Mouse (Mus musculus) heart, postnatal 10 days (tissue): Measurements from ENCODE around the gene Lig1. TPM values are rescaled to one million over a fixed set of nuclear protein-coding genes. Genes with fewer than 3 reads are reported as not detected.
A peak's percentile ranks its signal among the peaks of the same experiment; 100 is the strongest.

Source experiments
- DNase-seq, 2 experiments: peaks; one replicate each; pipeline ENCODE4 v3.0.0; 2021
- intact Hi-C: fragments of 180-260 bp; cut with DNase I; formaldehyde crosslinking; loops from one replicate; pipeline ENCODE4 v1.15.1; 2025
- total RNA-seq, 2 experiments: library from RNA; stranded (reverse); gene quantifications; 2 replicates each; pipeline ENCODE4 v1.2.3; 2021

Gene Lig1
- 10 to 100 TPM; 14.4 to 16.0 TPM for total RNA-seq

- intact Hi-C loops = loop anchor here (5.0 to 10.0 kb wide), 2 partner anchors 225 to 392 kb away; partner anchors contain the start of genes Mzf1 and Zfp128
- DNase-seq = no peak
These were observed at the start of gene Lig1 for GRCm38 (mm10) chr7:13277081-13277480. Gene Lig1 (plus strand): TSS chr7:13277283.

- DNase-seq = peak; percentile 12 to 19
- intact Hi-C loops = no loop called here
These were observed 16.1 kb upstream of the Lig1 start for GRCm38 (mm10) chr7:13260746-13261700.

- DNase-seq = no peak
- intact Hi-C loops = no loop called here
These were observed 13.2 kb upstream of the Lig1 start for GRCm38 (mm10) chr7:13263851-13264250.

GRCm38 (mm10) chr7:13264396-13264795, 12.7 kb upstream of the Lig1 start:
- intact Hi-C loops = no loop called here
- no peak for DNase-seq

GRCm38 (mm10) chr7:13268749-13269260, 8.3 kb upstream of the Lig1 start:
- intact Hi-C loops = no loop called here
- no peak for DNase-seq

GRCm38 (mm10) chr7:13269394-13269793, 7.7 kb upstream of the Lig1 start:
- intact Hi-C loops = no loop called here
- no peak for DNase-seq

GRCm38 (mm10) chr7:13271704-13272103, 5.4 kb upstream of the Lig1 start:
- intact Hi-C loops = loop anchor here (10.0 kb wide), 1 partner anchor 387 kb away; the partner anchor contains the start of gene Zfp128
- DNase-seq = no peak

GRCm38 (mm10) chr7:13277833-13278232, 750 bp downstream of the Lig1 start:
- no peak for DNase-seq
- intact Hi-C loops = loop anchor here (5.0 to 10.0 kb wide), 2 partner anchors 226 to 393 kb away; partner anchors contain the start of genes Mzf1 and Zfp128

GRCm38 (mm10) chr7:13278308-13278891, 1.3 kb downstream of the Lig1 start, which contains the start of gene Zswim9:
Gene Zswim9 (minus strand): TSS chr7:13278721.
- DNase-seq = peak; percentile 95 to 96
- intact Hi-C loops = loop anchor here (5.0 to 10.0 kb wide), 2 partner anchors 226 to 394 kb away; partner anchors contain the start of genes Mzf1 and Zfp128

GRCm38 (mm10) chr7:13278957-13279356, 1.9 kb downstream of the Lig1 start:
- intact Hi-C loops = loop anchor here (5.0 to 10.0 kb wide), 2 partner anchors 227 to 394 kb away; partner anchors contain the start of genes Mzf1 and Zfp128
- DNase-seq = peak; percentile 11 to 12

- DNase-seq = peak; percentile 10 to 16
- intact Hi-C loops = loop anchor here (1.0 to 5.0 kb wide), 2 partner anchors 223 to 1029 kb away; no protein-coding TSS in a partner anchor
These were observed 11.5 kb downstream of the Lig1 start for GRCm38 (mm10) chr7:13288621-13289020.

GRCm38 (mm10) chr7:13290041-13290675, 13.1 kb downstream of the Lig1 start:
- intact Hi-C loops = no loop called here
- no peak for DNase-seq

- intact Hi-C loops = no loop called here
- DNase-seq = no peak
These were observed 14.3 kb downstream of the Lig1 start for GRCm38 (mm10) chr7:13291370-13291769.

- intact Hi-C loops = no loop called here
- DNase-seq = peak; percentile 28 to 29
These were observed 17.1 kb downstream of the Lig1 start for GRCm38 (mm10) chr7:13293878-13294855.

- DNase-seq = no peak
- intact Hi-C loops = no loop called here
These were observed 18.2 kb downstream of the Lig1 start for GRCm38 (mm10) chr7:13295256-13295655.

GRCm38 (mm10) chr7:13297636-13298035, 20.6 kb downstream of the Lig1 start:
- intact Hi-C loops = no loop called here

GRCm38 (mm10) chr7:13298821-13299220, 21.7 kb downstream of the Lig1 start:
- DNase-seq = no peak
- intact Hi-C loops = no loop called here

More at GRCm38 (mm10) chr7:13297636-13298035, 20.6 kb downstream of the Lig1 start:
- DNase-seq = no peak

GRCm38 (mm10) chr7:13301643-13302042, 24.6 kb downstream of the Lig1 start:
- no peak for DNase-seq
- intact Hi-C loops = no loop called here

GRCm38 (mm10) chr7:13302780-13303179, 25.7 kb downstream of the Lig1 start:
- intact Hi-C loops = no loop called here
- no peak for DNase-seq
